Mouse (Mus musculus): ENCODE measurements around the gene Srcap. TPM values are rescaled to one million over a fixed set of nuclear protein-coding genes. Genes with fewer than 3 reads are reported as not detected.
A peak's percentile ranks its signal among the peaks of the same experiment; 100 is the strongest.
"Not testable (repeated sequence)": the region's sequence is repeated elsewhere in the genome, so short reads cannot be mapped to it uniquely, and the experiment has no call there.

Srcap gene
- polyA plus RNA-seq, 1 experiment from 2014 or later: 68.8 TPM

- H3K27me3 ChIP-seq: no peaks in the 10 kb centered on the region
- no peak overlapping the region for H3K4me3 ChIP-seq (replicated peaks)
- H3K9ac ChIP-seq (replicated peaks): no peak overlapping the region
- H3K27ac ChIP-seq: no peak overlapping the region
- no peak overlapping the region for H3K4me2 ChIP-seq (replicated peaks)
- H3K4me1 ChIP-seq (replicated peaks): peaks cover 41% of the 10 kb centered on the region
- no peaks in the 10 kb centered on the region for H3K9me3 ChIP-seq
- H3K36me3 ChIP-seq: peaks cover 44% of the 10 kb centered on the region
- 96% methylated on average over 11 of the region's 11 CpGs for WGBS
- no peak for ATAC-seq
These were observed 35.4 kb upstream of the Srcap start for GRCm38 (mm10) chr7:127476336-127476735.

- Histone ChIP-seq H3K36me3 (peaks cover 48% of the 10 kb centered on the region), H3K27ac (peak overlapping the region; percentile 97), H3K4me2 (replicated peaks) (peak overlapping the region; percentile 100), H3K4me3 (replicated peaks) (peak overlapping the region; percentile 100), H3K27me3 (no peaks in the 10 kb centered on the region), H3K9me3 (no peaks in the 10 kb centered on the region), H3K9ac (replicated peaks) (peak overlapping the region; percentile 98), H3K4me1 (replicated peaks) (peaks cover 45% of the 10 kb centered on the region)
- no peak for ATAC-seq
- WGBS: 90% methylated on average over 4 of the region's 4 CpGs
These were observed 34.9 kb upstream of the Srcap start for GRCm38 (mm10) chr7:127476855-127477254.

- H3K9me3 ChIP-seq: no peaks in the 10 kb centered on the region
- H3K27me3 ChIP-seq: no peaks in the 10 kb centered on the region
- under 1% methylated on average over 50 of the region's 50 CpGs for whole genome bisulfite sequencing
- H3K36me3 ChIP-seq: peaks cover 60% of the 10 kb centered on the region
- H3K4me3 ChIP-seq (replicated peaks): peak overlapping the region; percentile 100
- H3K27ac ChIP-seq: peak overlapping the region; percentile 97
- H3K9ac ChIP-seq (replicated peaks): peak overlapping the region; percentile 98
- peak; percentile 94 for ATAC-seq
- peaks cover 38% of the 10 kb centered on the region for H3K4me1 ChIP-seq (replicated peaks)
- peak overlapping the region; percentile 100 for H3K4me2 ChIP-seq (replicated peaks)
These were observed 33.8 kb upstream of the Srcap start for GRCm38 (mm10) chr7:127477687-127478634.

- ATAC-seq: peak; percentile 83
- WGBS: 0% methylated on average over 62 of the region's 62 CpGs
- peak within 1 kb of the TSS; percentile 97 for H3K27ac ChIP-seq
These were observed 33.0 kb upstream of the Srcap start, which contains the start of gene Fbrs for GRCm38 (mm10) chr7:127478635-127479317. Gene Fbrs, plus strand, starts transcription at chr7:127479199.

GRCm38 (mm10) chr7:127479318-127480225, 32.2 kb upstream of the Srcap start:
- WGBS: 5% methylated on average over 47 of the region's 48 CpGs
- no peaks in the 10 kb centered on the region for H3K27me3 ChIP-seq

More at GRCm38 (mm10) chr7:127478635-127479317, 33.0 kb upstream of the Srcap start, which contains the start of gene Fbrs:
- peak within 1 kb of the TSS; percentile 98 for H3K9ac ChIP-seq (replicated peaks)
- no peaks in the 10 kb centered on the region for H3K9me3 ChIP-seq
- H3K4me1 ChIP-seq (replicated peaks): peaks cover 34% of the 10 kb centered on the region
- H3K4me3 ChIP-seq (replicated peaks): peak within 1 kb of the TSS; percentile 100
- H3K4me2 ChIP-seq (replicated peaks): peak within 1 kb of the TSS; percentile 100
- no peaks in the 10 kb centered on the region for H3K27me3 ChIP-seq
- peaks cover 62% of the 10 kb centered on the region for H3K36me3 ChIP-seq

GRCm38 (mm10) chr7:127480321-127480720, 31.5 kb upstream of the Srcap start:
- no peak for ATAC-seq
- H3K4me3 ChIP-seq (replicated peaks): peak overlapping the region; percentile 100
- H3K9me3 ChIP-seq: no peaks in the 10 kb centered on the region
- no peaks in the 10 kb centered on the region for H3K27me3 ChIP-seq
- H3K9ac ChIP-seq (replicated peaks): peak overlapping the region; percentile 98
- peaks cover 34% of the 10 kb centered on the region for H3K4me1 ChIP-seq (replicated peaks)
- peak overlapping the region; percentile 100 for H3K4me2 ChIP-seq (replicated peaks)
- 79% methylated on average over 2 of the region's 2 CpGs for WGBS
- peaks cover 62% of the 10 kb centered on the region for H3K36me3 ChIP-seq
- H3K27ac ChIP-seq: no peak overlapping the region

More at GRCm38 (mm10) chr7:127479318-127480225, 32.2 kb upstream of the Srcap start:
- H3K4me1 ChIP-seq (replicated peaks): peaks cover 34% of the 10 kb centered on the region
- peak overlapping the region; percentile 100 for H3K4me3 ChIP-seq (replicated peaks)
- ATAC-seq: no peak
- peak overlapping the region; percentile 100 for H3K4me2 ChIP-seq (replicated peaks)
- H3K27ac ChIP-seq: peak overlapping the region; percentile 97
- H3K9me3 ChIP-seq: no peaks in the 10 kb centered on the region
- H3K9ac ChIP-seq (replicated peaks): peak overlapping the region; percentile 98
- peaks cover 62% of the 10 kb centered on the region for H3K36me3 ChIP-seq

- 77% methylated on average over 5 of the region's 5 CpGs for whole genome bisulfite sequencing
- H3K4me1 ChIP-seq (replicated peaks): peaks cover 15% of the 10 kb centered on the region
- ATAC-seq: no peak
- H3K4me3 ChIP-seq (replicated peaks): no peak overlapping the region
- no peak overlapping the region for H3K4me2 ChIP-seq (replicated peaks)
- H3K36me3 ChIP-seq: peaks cover 95% of the 10 kb centered on the region
- H3K27me3 ChIP-seq: no peaks in the 10 kb centered on the region
- H3K9me3 ChIP-seq: no peaks in the 10 kb centered on the region
- no peak overlapping the region for H3K27ac ChIP-seq
- H3K9ac ChIP-seq (replicated peaks): no peak overlapping the region
These were observed 26.4 kb upstream of the Srcap start for GRCm38 (mm10) chr7:127485416-127485815.

GRCm38 (mm10) chr7:127488364-127488763, 23.4 kb upstream of the Srcap start:
- not testable (repeated sequence) for H3K9ac ChIP-seq (replicated peaks); H3K4me2 ChIP-seq (replicated peaks); ATAC-seq; H3K4me1 ChIP-seq (replicated peaks); H3K9me3 ChIP-seq; H3K27me3 ChIP-seq; H3K4me3 ChIP-seq (replicated peaks); H3K27ac ChIP-seq
- H3K36me3 ChIP-seq: peaks cover 89% of the 10 kb centered on the region
- 90% methylated on average over 5 of the region's 5 CpGs for WGBS

GRCm38 (mm10) chr7:127489982-127490381, 21.8 kb upstream of the Srcap start:
- WGBS: 95% methylated on average over 7 of the region's 7 CpGs
- Histone ChIP-seq H3K27me3 (no peaks in the 10 kb centered on the region), H3K27ac (no peak overlapping the region), H3K4me3 (replicated peaks) (no peak overlapping the region), H3K36me3 (peaks cover 73% of the 10 kb centered on the region), H3K4me2 (replicated peaks) (no peak overlapping the region), H3K4me1 (replicated peaks) (no peaks in the 10 kb centered on the region), H3K9ac (replicated peaks) (no peak overlapping the region), H3K9me3 (no peaks in the 10 kb centered on the region)
- ATAC-seq: no peak

GRCm38 (mm10) chr7:127491846-127492245, 19.9 kb upstream of the Srcap start:
- Histone ChIP-seq H3K9ac (replicated peaks) (no peak overlapping the region), H3K4me2 (replicated peaks) (no peak overlapping the region), H3K4me1 (replicated peaks) (no peaks in the 10 kb centered on the region), H3K27ac (no peak overlapping the region), H3K4me3 (replicated peaks) (no peak overlapping the region), H3K9me3 (no peaks in the 10 kb centered on the region), H3K27me3 (no peaks in the 10 kb centered on the region), H3K36me3 (peaks cover 54% of the 10 kb centered on the region)
- no peak for ATAC-seq
- 90% methylated on average over 3 of the region's 3 CpGs for WGBS

GRCm38 (mm10) chr7:127494648-127495047, 17.1 kb upstream of the Srcap start:
- Histone ChIP-seq H3K4me1 (replicated peaks) (no peaks in the 10 kb centered on the region), H3K4me3 (replicated peaks) (no peak overlapping the region), H3K9ac (replicated peaks) (no peak overlapping the region), H3K4me2 (replicated peaks) (no peak overlapping the region), H3K27me3 (no peaks in the 10 kb centered on the region), H3K9me3 (no peaks in the 10 kb centered on the region), H3K27ac (no peak overlapping the region), H3K36me3 (peaks cover 29% of the 10 kb centered on the region)
- ATAC-seq: no peak

All from midbrain, embryonic 13.5 days (tissue).